Mouse (Mus musculus): ENCODE results near the gene Aak1. TPM values are rescaled to one million over a fixed set of nuclear protein-coding genes. Genes with fewer than 3 reads are reported as not detected.

Aak1 gene
- total RNA-seq, 2 experiments from 2014 or later = 406 to 417 TPM

- no peak for DNase-seq (ENCODE audit: low spot score in 2 of 2)
These were observed 35.4 kb downstream of the Aak1 start for GRCm38 (mm10) chr6:86884746-86885145.

- no peak for DNase-seq (ENCODE audit: low spot score in 2 of 2)
These were observed 36.7 kb downstream of the Aak1 start for GRCm38 (mm10) chr6:86885816-86886529.

GRCm38 (mm10) chr6:86886803-86887202 is 37.5 kb downstream of the Aak1 start:
- DNase-seq (ENCODE audit: low spot score in 2 of 2) = no peak

- DNase-seq (ENCODE audit: low spot score in 2 of 2) = no peak
These were observed 48.2 kb downstream of the Aak1 start for GRCm38 (mm10) chr6:86897520-86897919.

- DNase-seq (ENCODE audit: low spot score in 2 of 2) = no peak
These were observed 49.7 kb downstream of the Aak1 start for GRCm38 (mm10) chr6:86899053-86899452.

GRCm38 (mm10) chr6:86899965-86900364 is 50.6 kb downstream of the Aak1 start:
- DNase-seq (ENCODE audit: low spot score in 2 of 2) = no peak

GRCm38 (mm10) chr6:86900546-86900945 is 51.2 kb downstream of the Aak1 start:
- no peak for DNase-seq (ENCODE audit: low spot score in 2 of 2)

GRCm38 (mm10) chr6:86905500-86905899 is 56.2 kb downstream of the Aak1 start:
- no peak for DNase-seq (ENCODE audit: low spot score in 2 of 2)

GRCm38 (mm10) chr6:86907191-86907590 is 57.9 kb downstream of the Aak1 start:
- no peak for DNase-seq (ENCODE audit: low spot score in 2 of 2)

GRCm38 (mm10) chr6:86908561-86909150 is 59.3 kb downstream of the Aak1 start:
- DNase-seq (ENCODE audit: low spot score in 2 of 2) = no peak

- no peak for DNase-seq (ENCODE audit: low spot score in 2 of 2)
These were observed 60.6 kb downstream of the Aak1 start for GRCm38 (mm10) chr6:86909881-86910280.

GRCm38 (mm10) chr6:86916157-86916820 is 67.0 kb downstream of the Aak1 start:
- no peak for DNase-seq (ENCODE audit: low spot score in 2 of 2)

GRCm38 (mm10) chr6:86917231-86917630 is 67.9 kb downstream of the Aak1 start:
- DNase-seq (ENCODE audit: low spot score in 2 of 2) = peak; percentile 40 to 44

GRCm38 (mm10) chr6:86918058-86918835 is 68.9 kb downstream of the Aak1 start:
- no peak for DNase-seq (ENCODE audit: low spot score in 2 of 2)

GRCm38 (mm10) chr6:86921880-86922279 is 72.6 kb downstream of the Aak1 start:
- peak; percentile 63 to 72 for DNase-seq (ENCODE audit: low spot score in 2 of 2)

- no peak for DNase-seq (ENCODE audit: low spot score in 2 of 2)
These were observed 75.4 kb downstream of the Aak1 start for GRCm38 (mm10) chr6:86924746-86925145.

- DNase-seq (ENCODE audit: low spot score in 2 of 2) = peak; percentile 36 to 54
These were observed 85.2 kb downstream of the Aak1 start for GRCm38 (mm10) chr6:86934541-86934940.

GRCm38 (mm10) chr6:86939797-86940196 is 90.5 kb downstream of the Aak1 start:
- DNase-seq (ENCODE audit: low spot score in 2 of 2) = no peak

GRCm38 (mm10) chr6:86940966-86941365 is 91.6 kb downstream of the Aak1 start:
- DNase-seq (ENCODE audit: low spot score in 2 of 2) = no peak

- DNase-seq (ENCODE audit: low spot score in 2 of 2) = peak; percentile 52 to 64
These were observed 97.8 kb downstream of the Aak1 start for GRCm38 (mm10) chr6:86947100-86947499.

- no peak for DNase-seq (ENCODE audit: low spot score in 2 of 2)
These were observed 99.4 kb downstream of the Aak1 start for GRCm38 (mm10) chr6:86948746-86949145.

- DNase-seq (ENCODE audit: low spot score in 2 of 2) = no peak
These were observed 100.8 kb downstream of the Aak1 start for GRCm38 (mm10) chr6:86950141-86950540.
